Mouse (Mus musculus): ENCODE results near the gene Loxl4.

Loxl4 gene

GRCm38 (mm10) chr19:42611746-42612145 is 867 bp downstream of the Loxl4 start:
- no peak for ATAC-seq (ENCODE audit: insufficient number of reproducible peaks, low FRiP score, low TSS enrichment)

DNA sequence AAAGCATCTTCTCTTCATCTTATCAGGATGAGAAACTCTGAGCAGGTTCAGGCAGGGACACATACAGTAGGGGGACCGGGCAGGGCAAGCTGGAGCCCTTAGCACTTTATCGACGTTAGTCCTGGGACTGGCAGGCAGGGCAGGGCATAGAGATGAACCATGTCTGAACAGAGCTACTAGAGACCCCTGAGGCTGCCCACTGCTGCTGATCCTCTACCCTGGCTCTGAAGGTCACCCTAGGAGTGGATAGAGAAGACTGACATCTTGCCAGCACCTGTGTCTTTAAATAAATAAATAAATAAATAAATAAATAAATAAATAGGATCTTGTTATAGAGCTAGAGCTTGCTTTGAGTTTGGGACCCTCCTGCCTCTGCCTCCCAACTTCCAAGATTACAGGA is 2.9 kb downstream of the Loxl4 start:
- ATAC-seq (ENCODE audit: insufficient number of reproducible peaks, low FRiP score, low TSS enrichment) = no peak

GRCm38 (mm10) chr19:42608082-42608481 is 4.5 kb downstream of the Loxl4 start:
- ATAC-seq (ENCODE audit: insufficient number of reproducible peaks, low FRiP score, low TSS enrichment) = no peak

DNA sequence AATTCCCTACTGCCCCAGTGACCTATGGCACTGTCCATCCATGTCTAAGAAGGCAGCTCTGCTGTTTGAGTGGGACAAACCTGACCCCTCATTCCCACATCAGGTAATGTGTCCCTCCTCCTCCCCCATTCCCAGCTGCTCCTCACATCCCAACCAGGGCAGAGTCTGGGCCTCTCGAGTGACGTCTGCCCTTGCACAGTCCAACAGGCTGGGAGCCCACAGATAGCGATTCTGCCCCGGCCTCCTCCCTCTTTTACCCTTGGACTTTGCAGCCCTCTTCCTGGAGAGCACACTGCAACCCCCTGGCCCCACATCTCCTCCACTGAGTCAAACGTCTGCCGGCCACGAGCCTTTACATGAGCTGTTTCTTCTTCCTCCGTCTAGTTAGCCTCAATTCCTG is 10.0 kb downstream of the Loxl4 start:
- ATAC-seq (ENCODE audit: insufficient number of reproducible peaks, low FRiP score, low TSS enrichment) = no peak

- no peak for ATAC-seq (ENCODE audit: insufficient number of reproducible peaks, low FRiP score, low TSS enrichment)
Observed at GRCm38 (mm10) chr19:42602041-42602440, 10.6 kb downstream of the Loxl4 start.

GRCm38 (mm10) chr19:42601445-42601844 is 11.2 kb downstream of the Loxl4 start:
- no peak for ATAC-seq (ENCODE audit: insufficient number of reproducible peaks, low FRiP score, low TSS enrichment)

GRCm38 (mm10) chr19:42600591-42600990 is 12.0 kb downstream of the Loxl4 start:
- no peak for ATAC-seq (ENCODE audit: insufficient number of reproducible peaks, low FRiP score, low TSS enrichment)

DNA sequence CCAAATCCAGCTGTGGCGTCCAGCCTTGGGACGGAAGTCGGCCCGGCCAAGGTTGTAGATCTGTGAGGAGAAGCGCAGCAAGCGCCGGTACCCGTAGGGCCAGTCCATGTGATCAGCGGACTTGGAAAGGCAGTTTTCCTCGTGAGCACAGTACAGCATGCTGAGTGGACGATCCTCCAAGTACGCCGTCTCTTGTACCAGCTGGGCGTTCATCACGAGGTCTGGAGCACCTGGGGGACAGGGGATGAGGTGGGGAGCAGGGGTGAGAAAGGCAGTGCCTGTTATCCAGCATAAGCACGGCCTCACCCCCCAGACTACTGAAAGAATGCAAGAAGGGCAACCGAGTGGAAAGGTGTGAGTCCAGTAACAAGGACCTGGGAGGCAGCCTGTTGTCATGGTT is 12.7 kb downstream of the Loxl4 start:
- ATAC-seq (ENCODE audit: insufficient number of reproducible peaks, low FRiP score, low TSS enrichment) = no peak

DNA sequence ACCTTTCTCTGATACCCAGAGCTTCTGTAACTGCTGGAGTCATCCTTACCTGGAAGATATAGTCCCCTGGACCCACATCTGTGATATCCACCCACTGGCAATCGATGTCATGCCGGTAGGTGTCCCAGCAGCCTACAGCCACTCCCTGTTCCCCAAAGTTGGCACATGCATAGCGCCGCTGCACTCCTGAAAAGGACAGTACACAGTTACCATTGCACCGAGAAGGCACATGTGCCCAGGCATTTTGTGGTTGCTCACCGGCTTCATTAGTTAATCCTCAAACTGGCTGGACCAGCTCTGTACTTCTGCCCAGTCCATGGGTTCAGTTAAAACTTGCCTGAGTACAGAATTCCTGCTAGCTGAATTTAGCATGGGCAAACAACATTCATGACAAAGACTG is 14.7 kb downstream of the Loxl4 start:
- ATAC-seq (ENCODE audit: insufficient number of reproducible peaks, low FRiP score, low TSS enrichment) = no peak

GRCm38 (mm10) chr19:42597286-42597685 is 15.3 kb downstream of the Loxl4 start:
- ATAC-seq (ENCODE audit: insufficient number of reproducible peaks, low FRiP score, low TSS enrichment) = no peak

GRCm38 (mm10) chr19:42595066-42595465 is 17.5 kb downstream of the Loxl4 start:
- ATAC-seq (ENCODE audit: insufficient number of reproducible peaks, low FRiP score, low TSS enrichment) = no peak

GRCm38 (mm10) chr19:42593456-42593855 is 19.2 kb downstream of the Loxl4 start:
- no peak for ATAC-seq (ENCODE audit: insufficient number of reproducible peaks, low FRiP score, low TSS enrichment)

GRCm38 (mm10) chr19:42591534-42591933 is 21.1 kb downstream of the Loxl4 start:
- no peak for ATAC-seq (ENCODE audit: insufficient number of reproducible peaks, low FRiP score, low TSS enrichment)

DNA sequence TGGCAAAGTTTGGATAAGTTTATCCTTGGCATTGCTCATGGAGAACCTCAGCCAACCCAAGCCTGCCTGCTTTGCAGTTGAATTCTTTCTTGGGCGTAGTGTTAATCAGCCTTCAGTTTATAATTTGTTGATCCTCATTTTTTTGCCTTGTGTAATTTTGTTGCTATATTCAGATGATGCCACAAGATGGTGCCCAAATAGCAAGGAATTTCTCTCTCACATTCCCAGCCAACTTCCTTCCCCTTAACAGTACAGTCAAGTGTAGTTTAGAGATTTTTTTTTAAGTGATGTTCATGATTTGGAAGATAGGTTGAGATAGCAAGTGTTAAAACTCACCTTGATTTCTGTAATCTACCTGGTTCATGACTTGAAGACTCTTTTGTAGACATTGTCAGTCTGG is 23.4 kb downstream of the Loxl4 start:
- no peak for ATAC-seq (ENCODE audit: insufficient number of reproducible peaks, low FRiP score, low TSS enrichment)

DNA sequence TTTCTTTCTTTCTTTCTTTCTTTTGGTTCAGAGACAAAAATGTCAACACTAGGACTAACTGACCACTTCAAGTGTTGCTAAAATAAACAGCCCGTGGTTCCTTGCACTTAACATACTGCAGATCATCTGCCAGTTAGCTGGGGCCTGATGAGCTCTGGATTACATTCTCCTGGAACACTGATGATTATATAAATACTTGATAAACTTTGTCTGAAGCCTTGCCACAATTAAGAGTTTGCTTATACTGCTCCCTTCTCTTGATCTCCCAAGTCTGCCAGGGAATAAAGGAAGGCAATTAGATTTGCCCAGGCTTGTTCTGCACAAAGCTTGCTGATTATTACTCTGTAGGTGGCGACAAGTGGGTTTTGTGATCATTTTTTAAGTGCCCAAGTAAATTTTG is 24.9 kb downstream of the Loxl4 start:
- ATAC-seq (ENCODE audit: insufficient number of reproducible peaks, low FRiP score, low TSS enrichment) = no peak

DNA sequence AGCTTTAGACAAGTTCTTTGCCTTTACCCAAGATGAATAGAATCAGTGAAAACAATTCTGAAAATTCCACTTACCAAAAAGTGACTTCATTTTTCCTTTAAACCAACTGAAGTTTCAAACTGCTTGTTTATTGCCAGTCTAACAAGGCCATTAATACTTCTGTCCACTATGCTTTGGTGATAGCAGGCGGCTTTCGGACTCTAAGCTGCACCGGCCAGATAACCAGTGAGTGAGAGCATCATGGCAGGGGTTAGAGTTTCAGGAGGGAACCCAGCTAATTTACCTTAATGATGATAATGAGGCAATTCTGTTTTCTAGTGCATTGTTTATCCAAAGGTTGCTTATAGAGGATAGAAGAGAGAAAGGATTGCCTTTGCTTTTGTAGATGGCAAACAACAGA is 28.4 kb downstream of the Loxl4 start:
- ATAC-seq (ENCODE audit: insufficient number of reproducible peaks, low FRiP score, low TSS enrichment) = no peak

DNA sequence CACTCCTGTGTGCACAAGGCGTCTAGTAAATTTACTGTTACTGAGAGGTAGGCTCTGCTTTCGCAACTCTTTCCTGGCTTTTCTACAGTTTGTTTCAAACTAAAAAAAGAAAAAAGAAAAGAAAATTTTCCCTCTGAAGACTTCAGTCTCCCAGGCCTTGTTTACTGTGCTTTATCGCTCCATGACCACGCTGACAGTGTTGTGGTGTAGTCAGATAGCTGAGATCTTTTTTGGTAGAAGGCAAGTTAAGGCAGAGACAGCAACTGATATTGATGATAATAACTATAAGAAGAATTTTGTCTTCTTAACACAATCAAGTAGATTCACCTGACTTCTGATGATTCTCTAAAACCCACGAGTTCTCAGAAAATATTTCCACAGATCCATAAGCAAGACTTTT is 28.9 kb downstream of the Loxl4 start:
- ATAC-seq (ENCODE audit: insufficient number of reproducible peaks, low FRiP score, low TSS enrichment) = no peak

DNA sequence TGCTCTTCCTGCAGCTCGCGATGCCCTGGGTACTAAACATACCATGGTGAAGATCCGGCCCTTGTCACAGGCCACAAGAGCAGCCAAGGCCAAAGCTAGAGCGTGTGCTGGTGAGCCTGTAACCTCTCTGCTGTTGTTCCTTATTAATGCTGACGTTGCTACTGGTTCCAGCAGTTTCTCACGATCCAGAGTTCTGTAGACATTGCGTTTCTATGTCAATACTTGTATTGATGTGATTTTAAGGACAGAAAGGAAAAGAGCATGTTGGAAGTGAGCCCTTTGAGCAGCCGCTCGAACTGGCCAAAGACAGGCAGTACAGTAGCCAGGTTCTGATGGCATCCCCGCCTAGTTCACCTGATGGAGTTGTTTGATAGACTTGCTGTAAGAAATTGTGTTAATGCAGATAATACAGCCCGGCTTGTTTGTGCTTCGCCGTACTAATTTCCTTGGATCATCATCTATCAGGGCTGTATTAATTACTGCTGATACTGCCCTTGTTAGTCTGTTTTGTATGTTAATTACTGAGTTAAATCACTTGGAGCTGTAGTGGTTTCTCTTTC is 29.7 kb downstream of the Loxl4 start:
- no peak for ATAC-seq (ENCODE audit: insufficient number of reproducible peaks, low FRiP score, low TSS enrichment)

DNA sequence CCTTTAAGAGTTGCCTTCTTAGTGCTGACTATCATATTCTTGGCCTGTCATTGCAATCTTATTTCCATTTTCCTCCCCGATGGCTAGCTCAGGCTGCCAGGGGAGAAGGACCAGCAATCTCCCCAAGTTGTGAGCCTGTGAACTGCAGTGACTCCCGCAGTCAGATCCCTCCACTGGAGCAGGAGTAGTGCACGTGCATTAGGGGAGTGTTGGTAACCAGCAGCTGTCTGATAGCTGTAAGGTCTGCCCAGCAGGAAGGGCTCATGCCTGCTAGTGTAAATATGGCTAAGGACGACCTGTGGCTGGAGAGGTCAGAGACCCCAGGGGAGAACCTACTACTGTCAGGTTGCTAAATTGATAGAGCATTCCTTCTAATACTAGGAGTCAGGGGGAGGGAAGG is 31.9 kb downstream of the Loxl4 start:
- ATAC-seq (ENCODE audit: insufficient number of reproducible peaks, low FRiP score, low TSS enrichment) = no peak

DNA sequence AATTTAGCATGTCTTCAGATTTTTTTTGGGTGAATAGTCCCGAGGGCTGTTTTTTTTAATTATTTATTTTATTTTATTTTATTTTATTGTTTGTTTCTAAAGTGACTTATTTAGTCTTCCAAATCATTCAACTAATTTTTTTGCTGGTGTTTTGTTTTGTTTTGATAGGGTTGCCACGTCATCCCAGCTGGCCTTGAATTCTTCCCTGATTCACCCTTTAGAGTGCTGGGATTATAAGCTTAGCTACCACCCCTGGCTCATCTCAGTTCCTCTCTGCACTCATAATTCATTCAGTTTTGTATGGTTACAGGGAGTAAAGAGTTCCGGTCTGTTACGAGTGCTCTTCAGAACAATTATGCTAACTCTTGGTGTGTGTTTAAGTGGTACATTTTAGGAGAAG is 34.0 kb downstream of the Loxl4 start:
- no peak for ATAC-seq (ENCODE audit: insufficient number of reproducible peaks, low FRiP score, low TSS enrichment)

DNA sequence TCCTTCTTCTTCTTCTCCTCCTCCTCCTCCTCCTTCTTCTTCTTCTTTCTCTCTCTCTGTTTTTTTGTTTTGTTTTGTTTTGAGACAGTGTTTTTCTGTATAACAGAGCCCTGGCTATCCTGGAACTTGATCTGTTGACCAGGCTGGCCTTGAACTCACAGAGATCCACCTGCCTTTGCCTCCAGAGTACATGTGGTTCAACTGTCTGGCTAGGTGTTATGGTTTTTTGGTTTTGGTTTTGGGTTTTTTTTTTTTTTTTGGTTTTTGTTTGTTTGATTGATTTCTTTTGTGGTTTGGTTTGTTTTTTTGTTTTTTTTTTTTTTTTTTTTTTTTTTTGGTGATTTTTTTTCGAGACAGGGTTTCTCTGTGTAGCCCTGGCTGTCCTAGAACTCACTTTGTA is 35.8 kb downstream of the Loxl4 start:
- ATAC-seq (ENCODE audit: insufficient number of reproducible peaks, low FRiP score, low TSS enrichment) = no peak

- ATAC-seq (ENCODE audit: insufficient number of reproducible peaks, low FRiP score, low TSS enrichment) = no peak
Observed at GRCm38 (mm10) chr19:42575317-42575716, 37.3 kb downstream of the Loxl4 start.

DNA sequence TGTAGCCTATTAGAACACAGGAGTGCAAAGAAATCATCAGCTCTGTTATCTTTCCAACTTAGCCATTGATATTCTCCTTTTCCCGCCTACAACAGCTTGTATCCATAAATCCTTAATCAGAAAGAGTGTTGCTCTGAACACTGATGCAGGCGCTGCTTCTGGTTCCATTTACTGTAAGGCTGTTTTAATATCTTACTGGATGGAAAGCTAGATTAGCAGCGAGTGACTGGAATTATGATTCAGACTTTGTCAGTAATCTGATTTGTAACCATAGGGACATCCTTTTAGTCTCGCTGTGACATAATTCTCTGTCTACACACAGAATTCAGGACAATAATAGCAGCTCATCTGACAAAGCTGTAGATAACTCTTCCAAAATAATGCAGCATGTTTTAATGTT is 41.3 kb downstream of the Loxl4 start:
- no peak for ATAC-seq (ENCODE audit: insufficient number of reproducible peaks, low FRiP score, low TSS enrichment)

Data from cerebellum, adult (tissue).